Mouse (Mus musculus) E14TG2a.4 (cell line): Measurements from ENCODE around the gene Sh3bgrl2.

Source experiments
- CTCF ChIP-seq: conservative IDR thresholded peaks from 2 replicates; pipeline ENCODE4 v1.5.1; 2014; ENCODE audit warnings: low read length
- NANOG ChIP-seq: IDR thresholded peaks from 2 replicates; pipeline ENCODE4 v1.6.1; 2014; ENCODE audit warnings: borderline replicate concordance, low read length, mixed read lengths
- POU5F1 ChIP-seq: IDR thresholded peaks from 2 replicates; pipeline ENCODE4 v1.6.1; 2014; ENCODE audit warnings: low read length, borderline replicate concordance

DNA sequence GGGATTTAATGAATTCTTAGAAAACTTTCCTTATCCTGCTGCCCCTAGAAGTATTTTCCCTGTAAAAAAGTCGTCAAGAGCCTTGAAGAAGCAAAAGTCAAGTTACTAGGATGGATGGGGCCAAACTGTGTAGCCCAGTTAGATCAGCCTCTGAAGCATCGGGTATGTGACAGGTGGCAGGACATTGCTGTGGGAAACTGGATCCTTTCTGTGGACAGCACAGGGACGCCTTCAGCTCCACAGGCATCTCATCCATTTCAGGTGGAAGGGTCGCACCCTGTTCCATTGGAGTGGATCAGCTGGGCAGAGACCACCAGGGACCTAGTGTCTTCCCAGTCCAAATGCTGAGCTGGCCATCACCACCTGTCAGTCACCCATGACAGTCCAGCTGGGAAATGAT is 30.9 kb downstream of the Sh3bgrl2 start:
- TF ChIP-seq CTCF (no peak), NANOG (no peak), POU5F1 (no peak)
